Mouse (Mus musculus) heart, embryonic 12.5 days (tissue): Measurements from ENCODE around the gene Acr. TPM values are rescaled to one million over a fixed set of nuclear protein-coding genes. Genes with fewer than 3 reads are reported as not detected.

Experiments
- ATAC-seq: fragments of 200-750 bp; cut with Nextera tagmentation; 2 replicates; pipeline ENCODE4 v1.8.0; 2017; ENCODE audit warnings: moderate TSS enrichment, moderate library complexity; ENCODE audit not compliant: insufficient number of reproducible peaks, low FRiP score
- H3K27ac ChIP-seq: fragments of 300-500 bp; sonication (generic); 2 replicates; pipeline ENCODE4 v1.5.1; 2016; ENCODE audit warnings: mild to moderate bottlenecking, moderate library complexity; ENCODE audit not compliant: poor library complexity, severe bottlenecking
- H3K27me3 ChIP-seq: fragments of 300-500 bp; sonication (generic); replicated peaks from 2 replicates; pipeline ENCODE4 v1.6.1; 2016; ENCODE audit warnings: mild to moderate bottlenecking, moderate library complexity
- H3K36me3 ChIP-seq: fragments of 300-500 bp; sonication (generic); 2 replicates; pipeline ENCODE4 v1.6.1; 2016; ENCODE audit warnings: mild to moderate bottlenecking, moderate library complexity
- H3K4me1 ChIP-seq: fragments of 300-500 bp; sonication (generic); replicated peaks from 2 replicates; pipeline ENCODE4 v1.6.1; 2016; ENCODE audit warnings: mild to moderate bottlenecking
- H3K4me2 ChIP-seq: fragments of 300-500 bp; sonication (generic); 2 replicates; pipeline ENCODE4 v1.6.1; 2016; ENCODE audit warnings: mild to moderate bottlenecking, moderate library complexity
- H3K4me3 ChIP-seq: fragments of 300-500 bp; sonication (generic); 2 replicates; pipeline ENCODE4 v1.5.1; 2016; ENCODE audit warnings: mild to moderate bottlenecking
- H3K9ac ChIP-seq: fragments of 300-500 bp; sonication (generic); 2 replicates; pipeline ENCODE4 v1.6.1; 2016; ENCODE audit warnings: mild to moderate bottlenecking, moderate library complexity
- H3K9me3 ChIP-seq: fragments of 300-500 bp; sonication (generic); replicated peaks from 2 replicates; pipeline ENCODE4 v1.6.1; 2016; ENCODE audit warnings: mild to moderate bottlenecking, moderate library complexity
- WGBS: fragments of 180-500 bp; shearing (Covaris S2); methylation state at CpG from one replicate; pipeline ENCODE4 v1.1.7; 2016; 5-methylcytosine and 5-hydroxymethylcytosine counted together
- polyA plus RNA-seq: library from polyadenylated mRNA; unstranded; fragments of >200 nt; fragmentation: Nextera tagmentation; extraction: Ambion mirVana; gene quantifications from 2 replicates; pipeline ENCODE4 v1.2.1, GENCODE M21; 2016

Acr gene
- polyA plus RNA-seq, 1 experiment from 2014 or later: 0.29 TPM

DNA sequence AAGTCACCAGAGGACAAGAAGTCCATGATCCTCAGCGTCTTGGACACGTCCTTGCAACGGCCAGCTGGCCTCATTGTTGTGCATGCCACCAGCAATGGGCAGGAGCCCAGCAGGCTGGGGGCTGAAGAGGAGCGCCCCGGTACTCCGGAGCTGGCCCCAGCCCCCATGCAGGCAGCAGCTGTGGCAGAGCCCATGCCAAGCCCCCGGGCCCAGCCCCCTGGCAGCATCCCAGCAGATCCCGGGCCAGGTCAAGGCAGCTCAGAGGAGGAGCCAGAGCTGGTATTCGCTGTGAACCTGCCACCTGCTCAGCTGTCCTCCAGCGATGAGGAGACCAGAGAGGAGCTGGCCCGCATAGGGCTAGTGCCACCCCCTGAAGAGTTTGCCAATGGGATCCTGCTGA lies 19.3 kb upstream of the Acr start:
- ATAC-seq: peak; percentile 3; the same call in 1 of the 2 replicates
- H3K4me1 ChIP-seq: peaks cover 15% of the 10 kb centered on the region
- H3K27ac ChIP-seq: no peak overlapping the region
- WGBS: 56% methylated on average over 11 of the region's 11 CpGs
- H3K36me3 ChIP-seq: peaks cover 27% of the 10 kb centered on the region
- H3K4me3 ChIP-seq: peak overlapping the region; percentile 46
- 0 out of 2 replicates have a peak overlapping the region, but pooled peaks have one; percentile 55 for H3K9ac ChIP-seq
- peaks cover 38% of the 10 kb centered on the region for H3K27me3 ChIP-seq
- H3K4me2 ChIP-seq: peak overlapping the region; percentile 84
- no peaks in the 10 kb centered on the region for H3K9me3 ChIP-seq

DNA sequence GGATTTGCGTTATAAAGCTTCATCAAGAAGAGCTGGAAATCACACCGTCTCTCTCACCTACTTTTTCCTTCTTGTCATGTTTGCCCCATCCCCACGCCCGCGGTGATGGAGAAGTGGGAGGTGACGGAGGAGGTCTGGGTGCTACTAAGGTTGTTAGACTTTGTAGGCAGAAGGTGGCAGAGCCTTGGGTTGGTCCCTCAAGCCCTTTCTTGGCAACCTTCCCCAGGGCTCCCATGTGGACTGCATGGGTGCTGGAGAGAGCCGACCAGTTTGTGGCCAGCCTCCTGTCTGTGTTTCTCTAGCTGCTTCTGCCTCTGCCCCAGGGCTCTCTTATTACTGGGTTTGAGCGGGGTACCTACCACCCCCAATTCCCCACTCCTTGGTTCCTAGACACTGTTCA lies 17.6 kb upstream of the Acr start:
- H3K9me3 ChIP-seq: no peaks in the 10 kb centered on the region
- H3K9ac ChIP-seq: no peak overlapping the region
- peaks cover 22% of the 10 kb centered on the region for H3K36me3 ChIP-seq
- no peak for ATAC-seq
- no peak overlapping the region for H3K4me3 ChIP-seq
- H3K27ac ChIP-seq: no peak overlapping the region
- H3K4me1 ChIP-seq: peaks cover 15% of the 10 kb centered on the region
- 85% methylated on average over 8 of the region's 8 CpGs for WGBS
- H3K4me2 ChIP-seq: no peak overlapping the region
- peaks cover 46% of the 10 kb centered on the region for H3K27me3 ChIP-seq

DNA sequence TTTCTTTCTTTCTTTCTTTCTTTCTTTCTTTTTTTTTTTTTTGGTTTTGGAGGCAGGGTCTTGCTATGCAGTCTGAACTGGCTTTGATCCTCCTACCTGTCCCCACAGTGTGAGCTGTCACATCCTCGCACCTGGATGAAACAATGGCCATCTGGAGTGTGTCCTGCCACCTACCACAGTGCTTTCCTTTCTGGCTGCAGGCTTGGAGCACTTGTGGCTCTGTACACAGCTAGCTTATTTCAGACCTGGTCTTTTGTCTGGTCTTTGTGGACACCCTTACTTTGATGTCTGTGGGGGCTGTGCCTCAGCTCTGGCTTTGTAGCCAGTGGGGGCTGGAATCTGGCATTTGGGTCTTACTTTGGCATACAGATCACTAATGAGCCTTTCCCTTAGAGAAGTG lies 16.4 kb upstream of the Acr start:
- Histone ChIP-seq H3K4me3 (no peak overlapping the region), H3K27me3 (peaks cover 48% of the 10 kb centered on the region), H3K36me3 (peaks cover 11% of the 10 kb centered on the region), H3K9ac (no peak overlapping the region), H3K9me3 (no peaks in the 10 kb centered on the region), H3K4me2 (no peak overlapping the region), H3K4me1 (peaks cover 26% of the 10 kb centered on the region), H3K27ac (no peak overlapping the region)
- no peak for ATAC-seq
- WGBS: 65% methylated on average over 1 of the region's 1 CpGs

DNA sequence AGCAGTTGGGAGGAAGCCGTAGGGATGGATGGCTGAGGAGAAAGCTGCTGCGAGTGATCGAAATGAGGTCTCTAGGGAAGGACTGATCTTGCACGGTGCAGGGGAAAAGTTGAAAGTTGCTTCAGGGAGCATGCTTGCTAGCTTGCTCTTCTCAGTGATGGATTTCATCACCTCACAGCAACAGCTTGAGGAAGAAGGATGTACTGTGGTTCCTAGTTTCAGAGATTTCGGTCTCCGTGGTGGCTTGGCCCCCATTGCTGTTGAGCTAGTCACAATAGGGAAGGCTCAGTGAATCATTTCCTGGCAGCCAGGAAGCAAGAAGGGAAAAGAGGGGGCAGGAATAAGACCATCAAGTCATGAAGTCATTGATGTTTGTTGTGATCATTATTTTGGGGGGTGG lies 12.5 kb upstream of the Acr start:
- H3K4me2 ChIP-seq: no peak overlapping the region
- peaks cover 30% of the 10 kb centered on the region for H3K4me1 ChIP-seq
- no peaks in the 10 kb centered on the region for H3K9me3 ChIP-seq
- no peak overlapping the region for H3K4me3 ChIP-seq
- peaks cover 15% of the 10 kb centered on the region for H3K36me3 ChIP-seq
- no peak overlapping the region for H3K9ac ChIP-seq
- ATAC-seq: no peak
- H3K27ac ChIP-seq: no peak overlapping the region
- peaks cover 48% of the 10 kb centered on the region for H3K27me3 ChIP-seq
- 75% methylated on average over 6 of the region's 6 CpGs for WGBS

DNA sequence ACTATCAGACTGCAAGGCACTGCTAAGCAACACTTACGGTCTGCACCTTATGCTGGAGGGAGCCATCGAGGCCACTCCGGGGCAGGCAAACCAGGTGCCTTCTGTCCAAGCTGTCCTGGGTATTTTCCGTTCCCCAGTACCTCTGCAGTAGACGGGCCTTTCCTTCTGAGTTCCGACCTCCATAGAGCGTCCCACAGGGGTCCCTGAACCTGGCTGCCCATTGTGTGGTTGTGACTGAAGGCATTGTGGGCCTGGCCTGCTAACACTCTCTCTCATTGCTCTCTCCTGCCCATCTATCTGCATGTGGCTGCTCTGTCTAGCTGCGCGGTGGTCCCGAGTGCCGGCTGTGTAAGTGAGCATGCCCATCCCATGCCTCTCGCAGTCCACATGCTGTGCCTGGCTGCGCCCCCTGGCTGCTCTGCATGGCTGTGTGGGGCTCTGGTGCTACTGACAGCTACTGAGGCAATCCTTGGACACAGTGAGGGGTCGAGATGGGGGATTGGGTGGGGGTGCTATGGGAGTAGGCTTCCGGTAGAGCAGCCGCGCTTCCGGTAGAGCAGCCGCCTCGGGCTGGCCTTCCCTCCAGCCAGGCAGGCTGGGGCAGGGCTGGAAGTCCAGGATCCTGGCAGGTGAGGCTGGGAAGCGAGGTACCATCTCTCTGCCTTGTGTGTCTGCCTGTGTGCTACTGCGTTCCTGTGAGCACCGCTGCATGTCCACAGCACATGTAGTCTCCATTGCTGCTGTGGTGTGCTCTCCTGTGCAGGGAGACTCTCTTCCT lies 11.5 kb upstream of the Acr start:
- Histone ChIP-seq H3K9ac (peak overlapping the region; percentile 11; the same call in 1 of the 2 replicates), H3K27me3 (peaks cover 48% of the 10 kb centered on the region), H3K4me3 (peak overlapping the region; percentile 30), H3K9me3 (no peaks in the 10 kb centered on the region), H3K27ac (no peak overlapping the region), H3K36me3 (peaks cover 13% of the 10 kb centered on the region), H3K4me2 (peak overlapping the region; percentile 66), H3K4me1 (peaks cover 30% of the 10 kb centered on the region)
- 21% methylated on average over 23 of the region's 23 CpGs for WGBS
- ATAC-seq: peak; percentile 16; the same call in 1 of the 2 replicates

DNA sequence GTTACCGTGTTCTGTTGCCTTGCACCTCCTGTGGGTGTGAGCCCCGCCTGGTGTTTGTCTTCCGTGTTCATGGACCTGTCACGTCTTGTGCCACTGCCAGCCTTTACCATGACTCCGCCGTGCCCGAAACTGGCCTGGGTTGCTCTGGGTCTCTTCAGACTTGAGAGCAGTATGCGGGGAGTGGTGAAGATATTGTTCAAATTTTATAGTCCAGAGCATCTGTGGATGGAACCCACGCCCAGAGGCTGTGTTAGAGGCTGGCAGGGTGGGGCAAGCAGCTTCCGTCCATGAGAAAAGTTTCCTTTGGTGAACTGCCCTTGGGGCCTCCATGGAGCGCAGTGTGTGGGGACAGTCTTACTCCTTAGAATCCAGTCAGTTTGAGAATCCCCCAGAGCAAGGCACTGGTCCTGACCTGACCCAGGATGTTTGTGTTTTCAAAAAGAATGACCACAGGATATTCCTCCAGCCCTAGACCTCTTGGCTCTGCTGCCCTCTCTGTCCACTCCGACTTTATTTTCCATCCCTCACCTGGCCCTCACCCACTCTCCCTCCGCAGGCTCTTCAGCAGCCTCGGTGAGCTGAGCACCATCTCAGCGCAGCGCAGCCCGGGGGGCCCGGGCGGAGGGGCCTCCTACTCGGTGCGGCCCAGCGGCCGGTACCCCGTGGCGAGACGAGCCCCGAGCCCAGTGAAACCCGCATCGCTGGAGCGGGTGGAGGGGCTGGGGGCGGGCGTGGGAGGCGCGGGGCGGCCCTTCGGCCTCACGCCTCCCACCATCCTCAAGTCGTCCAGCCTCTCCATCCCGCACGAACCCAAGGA lies 10.7 kb upstream of the Acr start:
- no peak overlapping the region for H3K9ac ChIP-seq
- no peak overlapping the region for H3K27ac ChIP-seq
- peaks cover 9% of the 10 kb centered on the region for H3K36me3 ChIP-seq
- peak overlapping the region; percentile 39 for H3K4me3 ChIP-seq
- WGBS: 22% methylated on average over 40 of the region's 40 CpGs
- ATAC-seq: no peak
- H3K4me1 ChIP-seq: peaks cover 30% of the 10 kb centered on the region
- H3K27me3 ChIP-seq: peaks cover 48% of the 10 kb centered on the region
- peak overlapping the region; percentile 66 for H3K4me2 ChIP-seq
- no peaks in the 10 kb centered on the region for H3K9me3 ChIP-seq

DNA sequence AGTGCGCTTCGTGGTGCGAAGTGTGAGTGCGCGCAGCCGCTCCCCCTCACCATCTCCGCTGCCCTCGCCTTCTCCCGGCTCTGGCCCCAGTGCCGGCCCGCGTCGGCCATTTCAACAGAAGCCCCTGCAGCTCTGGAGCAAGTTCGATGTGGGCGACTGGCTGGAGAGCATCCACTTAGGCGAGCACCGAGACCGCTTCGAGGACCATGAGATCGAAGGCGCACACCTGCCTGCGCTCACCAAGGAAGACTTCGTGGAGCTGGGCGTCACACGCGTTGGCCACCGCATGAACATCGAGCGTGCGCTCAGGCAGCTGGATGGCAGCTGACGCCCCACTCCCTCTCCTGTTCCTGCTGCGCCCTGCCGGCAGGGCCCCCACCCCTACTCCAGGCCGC lies 10.1 kb upstream of the Acr start:
- Histone ChIP-seq H3K27ac (no peak overlapping the region), H3K9ac (peak overlapping the region; percentile 10; the same call in 1 of the 2 replicates), H3K4me3 (peak overlapping the region; percentile 39), H3K27me3 (peaks cover 48% of the 10 kb centered on the region), H3K4me1 (peaks cover 30% of the 10 kb centered on the region), H3K9me3 (no peaks in the 10 kb centered on the region), H3K36me3 (peaks cover 6% of the 10 kb centered on the region; the same call in 1 of the 2 replicates), H3K4me2 (peak overlapping the region; percentile 66)
- no peak for ATAC-seq
- WGBS: 29% methylated on average over 34 of the region's 34 CpGs

DNA sequence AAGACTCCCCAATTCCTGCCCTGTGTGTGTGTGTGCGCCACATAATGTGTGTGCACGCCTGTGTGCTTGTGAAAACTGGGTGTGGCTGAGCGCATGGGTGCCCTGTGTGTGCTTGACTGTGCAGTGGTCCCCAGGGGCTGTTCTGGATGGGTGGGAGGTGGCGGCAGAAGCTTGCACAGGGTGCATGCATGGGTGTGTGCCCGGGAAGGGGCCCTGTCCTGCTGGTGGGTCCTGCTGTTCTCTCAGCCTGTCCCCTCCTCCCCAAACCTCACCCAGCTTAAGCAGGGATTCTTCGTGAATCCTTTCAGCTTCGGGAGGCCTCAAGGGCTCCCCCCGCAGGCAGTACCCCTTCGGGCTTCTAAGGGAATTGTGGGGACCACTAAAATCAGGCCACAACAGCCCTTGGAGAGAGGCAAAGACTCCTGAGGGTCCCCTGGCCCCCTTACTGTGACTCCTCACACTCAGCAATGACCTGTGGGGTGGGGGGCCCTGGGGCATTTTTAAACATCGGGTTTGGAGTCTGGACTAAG lies 8.9 kb upstream of the Acr start:
- H3K4me2 ChIP-seq: no peak overlapping the region
- H3K9ac ChIP-seq: no peak overlapping the region
- H3K36me3 ChIP-seq: peaks cover 6% of the 10 kb centered on the region; the same call in 1 of the 2 replicates
- H3K4me1 ChIP-seq: peaks cover 30% of the 10 kb centered on the region
- no peak overlapping the region for H3K4me3 ChIP-seq
- H3K9me3 ChIP-seq: no peaks in the 10 kb centered on the region
- ATAC-seq: no peak
- 45% methylated on average over 10 of the region's 10 CpGs for WGBS
- no peak overlapping the region for H3K27ac ChIP-seq
- H3K27me3 ChIP-seq: peaks cover 48% of the 10 kb centered on the region

DNA sequence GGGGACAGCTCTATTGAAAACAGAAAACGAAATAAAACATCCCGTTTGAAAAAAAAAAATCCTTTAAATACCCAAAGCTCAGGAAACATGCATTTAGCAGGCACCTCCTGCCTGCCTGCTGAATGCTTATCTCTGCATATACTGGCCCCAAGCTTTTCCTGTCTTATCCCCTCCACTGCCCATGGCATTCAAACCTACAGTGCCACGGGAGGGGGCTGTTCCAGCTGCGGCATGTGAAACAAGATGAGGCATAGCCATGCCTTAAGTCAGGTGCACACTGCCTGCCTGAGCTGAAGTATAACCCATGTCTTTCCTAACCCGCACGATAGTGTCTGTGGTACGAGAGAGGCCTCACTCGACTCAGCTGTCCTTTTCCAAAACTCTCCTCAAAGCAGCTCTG lies 4.0 kb downstream of the Acr start:
- H3K27ac ChIP-seq: no peak overlapping the region
- no peaks in the 10 kb centered on the region for H3K27me3 ChIP-seq
- H3K9ac ChIP-seq: no peak overlapping the region
- H3K4me3 ChIP-seq: no peak overlapping the region
- no peaks in the 10 kb centered on the region for H3K36me3 ChIP-seq
- no peak overlapping the region for H3K4me2 ChIP-seq
- peak; percentile 29; the same call in 1 of the 2 replicates for ATAC-seq
- H3K4me1 ChIP-seq: 0 out of 2 replicates have a peak, but pooled peaks cover 3% of the 10 kb centered on the region
- H3K9me3 ChIP-seq: no peaks in the 10 kb centered on the region
- WGBS: 56% methylated on average over 8 of the region's 8 CpGs

DNA sequence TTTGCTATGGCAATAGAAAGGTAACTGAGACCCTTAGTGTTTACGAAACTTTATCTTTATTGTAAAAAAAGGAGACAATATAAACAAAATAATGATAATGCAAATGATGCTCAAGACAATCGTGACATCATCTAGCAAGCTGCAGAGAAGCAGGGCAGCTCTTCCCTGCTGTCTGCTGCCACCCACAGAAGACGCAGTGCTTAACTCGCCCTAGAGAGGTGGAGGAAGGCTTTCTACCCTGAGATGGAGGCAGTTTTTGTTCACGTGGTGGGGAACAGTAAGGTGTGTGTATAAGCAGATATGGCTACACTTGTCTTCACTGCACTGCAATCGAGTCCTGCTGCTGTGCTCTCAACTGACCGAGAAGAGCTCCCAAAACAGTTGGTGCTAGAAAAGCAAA lies 14.4 kb downstream of the Acr start:
- no peak overlapping the region for H3K27ac ChIP-seq
- H3K4me1 ChIP-seq: no peaks in the 10 kb centered on the region
- peaks cover 21% of the 10 kb centered on the region for H3K36me3 ChIP-seq
- no peak overlapping the region for H3K4me2 ChIP-seq
- H3K9ac ChIP-seq: no peak overlapping the region
- no peaks in the 10 kb centered on the region for H3K9me3 ChIP-seq
- H3K27me3 ChIP-seq: no peaks in the 10 kb centered on the region
- WGBS: 79% methylated on average over 7 of the region's 7 CpGs
- H3K4me3 ChIP-seq: no peak overlapping the region
- ATAC-seq: no peak

DNA sequence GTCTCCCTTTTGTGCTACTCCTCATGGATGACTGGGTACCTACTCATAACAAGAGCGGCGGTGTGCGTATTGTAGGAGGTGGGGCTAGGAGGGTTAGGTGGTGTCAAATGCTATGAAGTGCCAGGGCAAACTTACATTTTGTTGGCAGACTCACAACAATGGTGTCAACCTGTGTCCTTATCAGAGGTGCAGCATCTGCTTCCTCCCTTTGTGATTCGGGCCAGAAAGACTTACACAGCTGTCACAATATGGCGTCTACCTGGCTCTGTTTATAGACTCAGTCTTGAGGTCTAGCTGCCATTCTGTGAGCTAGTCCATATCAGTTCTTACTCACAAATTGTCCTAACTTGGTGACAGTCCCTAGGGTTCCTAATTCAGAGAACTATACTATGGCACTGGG lies 17.0 kb downstream of the Acr start:
- peaks cover 21% of the 10 kb centered on the region for H3K36me3 ChIP-seq

More for the DNA sequence above, 17.0 kb downstream of the Acr start:
- H3K27me3 ChIP-seq: no peaks in the 10 kb centered on the region
- H3K4me1 ChIP-seq: no peaks in the 10 kb centered on the region
- no peak overlapping the region for H3K27ac ChIP-seq
- no peak overlapping the region for H3K4me2 ChIP-seq
- H3K9ac ChIP-seq: no peak overlapping the region
- H3K4me3 ChIP-seq: no peak overlapping the region
- 75% methylated on average over 5 of the region's 5 CpGs for whole genome bisulfite sequencing
- no peaks in the 10 kb centered on the region for H3K9me3 ChIP-seq
- ATAC-seq: no peak
